Mouse (Mus musculus): ENCODE data around the gene Dzip1l.
"Not testable (repeated sequence)": the region's sequence is repeated elsewhere in the genome, so short reads cannot be mapped to it uniquely, and the experiment has no call there.

Dzip1l gene

GRCm38 (mm10) chr9:99629281-99630011, at the start of gene Dzip1l:
Dzip1l (plus strand) TSS chr9:99629496.
- peak; percentile 84 for DNase-seq (ENCODE audit: low spot score)

DNA sequence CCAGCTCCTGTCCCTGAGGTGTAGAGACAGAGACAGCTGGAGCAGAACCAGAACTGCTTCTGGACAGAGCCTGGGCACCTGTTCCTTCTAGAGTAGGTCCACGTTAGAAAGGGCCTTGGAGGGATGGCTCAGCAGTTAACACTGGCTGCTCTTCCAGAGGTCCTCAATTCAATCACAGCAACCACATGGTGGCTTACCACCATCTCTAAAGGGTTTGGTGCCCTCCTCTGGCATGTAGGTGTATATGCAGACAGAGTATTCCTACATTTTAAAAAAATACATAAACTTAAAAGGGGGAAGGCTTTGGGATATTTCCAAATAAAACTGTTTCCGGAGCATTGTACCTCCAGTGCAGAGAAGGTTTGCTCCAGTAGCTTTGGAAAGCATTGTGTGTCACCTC, 48.6 kb upstream of the Dzip1l start:
- DNase-seq (ENCODE audit: low spot score): peak; percentile 80

DNA sequence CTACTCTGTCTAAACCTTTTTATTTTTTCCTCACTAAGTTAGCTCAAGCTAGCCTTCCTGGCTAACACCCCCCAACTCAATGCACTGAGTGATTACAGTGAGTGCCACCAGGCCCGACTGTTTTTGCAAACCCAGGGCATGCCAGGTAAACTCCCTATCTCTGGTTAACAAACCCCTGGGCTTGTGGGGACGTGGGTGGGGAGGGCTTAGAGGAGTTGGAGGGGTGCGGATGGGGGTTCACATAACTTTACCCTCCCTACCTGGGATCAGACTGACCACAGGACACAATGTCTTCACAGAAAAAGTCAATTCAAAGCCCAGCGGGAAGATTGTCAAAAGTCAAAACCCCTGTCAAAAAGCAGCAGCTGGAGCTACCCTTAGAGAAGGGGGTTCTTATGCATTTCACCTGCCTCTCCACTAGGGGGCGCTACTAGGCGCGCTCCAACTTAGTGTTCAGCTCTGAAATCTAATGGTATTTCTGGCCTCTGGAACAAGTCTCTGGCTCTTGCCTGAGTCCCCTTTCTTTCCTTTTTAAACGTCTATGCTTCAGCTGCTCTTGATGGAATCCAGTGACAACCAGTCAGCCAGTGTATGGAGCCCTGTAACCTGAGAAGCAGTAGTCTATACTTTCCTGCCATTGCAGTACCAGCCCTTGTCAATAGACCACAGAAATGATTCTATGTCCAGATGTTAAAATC, 41.6 kb upstream of the Dzip1l start:
- DNase-seq (ENCODE audit: low spot score): peak; percentile 84

GRCm38 (mm10) chr9:99591144-99591543, 38.2 kb upstream of the Dzip1l start:
- no peak for DNase-seq (ENCODE audit: low spot score)

- not testable (repeated sequence) for DNase-seq (ENCODE audit: low spot score)
Observed at GRCm38 (mm10) chr9:99599127-99599526, 30.2 kb upstream of the Dzip1l start.

DNA sequence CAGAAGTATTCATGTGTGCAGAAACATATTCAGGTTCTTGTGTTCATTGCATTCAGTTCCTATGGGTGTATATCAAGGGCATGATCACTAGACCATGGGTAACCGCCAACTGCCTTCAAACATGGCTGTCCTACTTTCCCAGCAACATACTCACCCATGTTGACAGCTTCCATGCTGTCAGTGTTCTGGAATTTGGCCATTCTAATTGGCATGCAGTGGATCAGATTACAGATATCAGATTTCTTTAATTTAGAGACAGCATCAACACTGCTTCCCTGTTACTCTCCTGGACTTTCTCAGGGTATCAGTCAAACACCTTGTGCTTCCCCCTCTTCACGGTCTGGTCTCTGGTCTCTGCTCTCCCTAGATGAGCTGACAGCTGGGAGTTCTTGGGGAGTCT, 25.7 kb upstream of the Dzip1l start:
- DNase-seq (ENCODE audit: low spot score): peak; percentile 25

DNA sequence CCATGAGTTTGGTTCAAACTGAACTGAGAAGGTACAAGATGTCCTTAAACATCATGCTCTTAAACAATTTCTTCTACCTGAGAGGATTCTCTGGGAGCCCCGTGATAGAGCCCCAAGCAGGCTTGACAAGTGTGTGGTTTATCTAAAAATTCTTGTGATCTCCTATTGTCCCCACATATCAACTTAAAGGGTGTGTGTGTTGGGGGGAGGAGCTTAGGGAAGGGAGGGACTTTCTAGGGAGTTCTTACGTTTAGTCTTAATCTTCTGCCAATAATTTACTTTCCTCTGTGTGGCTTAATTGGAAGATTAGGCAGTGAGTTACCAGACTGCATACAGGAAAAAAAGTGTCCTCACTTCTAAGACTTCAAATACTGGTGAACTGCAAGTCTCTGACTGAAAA, 17.1 kb upstream of the Dzip1l start, which contains the start of gene A4gnt:
TSS of gene A4gnt (plus strand) at position 301 of the 400 bp plus-strand sequence.
- DNase-seq (ENCODE audit: low spot score): no peak

DNA sequence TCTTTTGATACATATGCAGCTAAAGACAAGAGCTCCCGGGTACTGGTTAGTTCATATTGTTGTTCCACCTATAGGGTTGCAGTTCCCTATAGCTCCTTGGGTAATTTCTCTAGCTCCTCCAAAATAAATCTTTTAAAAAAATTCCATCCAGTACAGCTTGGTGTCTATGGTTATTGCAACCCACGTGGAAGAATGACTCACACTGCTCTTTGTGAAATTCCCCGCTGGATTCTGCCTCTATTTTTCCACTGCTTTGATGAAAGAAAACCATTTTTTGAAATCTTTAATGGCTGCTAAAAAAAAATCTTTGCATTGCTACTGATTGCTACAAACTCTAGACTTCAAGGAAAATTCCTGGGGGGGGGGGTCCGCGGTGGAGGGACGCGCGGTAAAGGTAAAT, 9.6 kb upstream of the Dzip1l start:
- DNase-seq (ENCODE audit: low spot score): no peak

GRCm38 (mm10) chr9:99620196-99620595, 9.1 kb upstream of the Dzip1l start:
- no peak for DNase-seq (ENCODE audit: low spot score)

DNA sequence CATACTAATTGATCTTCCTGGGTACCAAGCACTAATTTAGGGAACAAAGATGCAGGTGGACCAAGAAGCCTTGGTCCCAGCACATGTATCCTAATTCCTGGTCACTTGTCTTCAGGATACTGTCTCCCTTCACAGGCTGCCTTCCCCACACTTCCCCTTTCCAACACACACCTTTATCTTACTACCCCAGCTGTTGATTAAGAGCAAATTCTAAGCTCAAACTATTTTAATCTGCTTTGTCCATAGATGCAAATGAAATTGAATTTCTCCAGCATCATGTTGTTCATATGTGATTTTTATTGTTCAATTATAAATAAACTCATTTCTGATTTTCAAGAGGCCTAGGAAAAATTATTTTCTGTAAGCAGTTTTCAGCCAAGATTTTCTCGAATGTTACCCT, 7.3 kb upstream of the Dzip1l start:
- DNase-seq (ENCODE audit: low spot score): no peak

DNA sequence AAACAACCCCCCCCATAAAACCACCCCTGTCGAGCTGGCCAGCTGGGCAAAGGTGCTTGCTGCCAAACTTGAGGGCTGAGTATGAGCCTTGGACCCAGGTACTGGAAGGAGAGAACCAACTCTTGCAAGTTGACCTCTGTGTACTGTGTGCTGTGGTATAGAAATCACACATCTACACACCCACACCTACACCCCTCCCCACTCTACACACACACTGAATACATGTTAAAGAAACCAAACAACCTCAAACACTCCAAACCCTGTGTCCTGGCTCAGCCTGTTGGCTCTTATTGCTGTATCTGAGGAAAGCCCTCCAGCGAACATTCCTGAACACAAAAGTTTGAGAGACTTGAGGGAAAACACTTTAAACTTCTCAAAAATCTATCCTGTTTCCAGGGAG, 6.3 kb upstream of the Dzip1l start:
- no peak for DNase-seq (ENCODE audit: low spot score)

DNA sequence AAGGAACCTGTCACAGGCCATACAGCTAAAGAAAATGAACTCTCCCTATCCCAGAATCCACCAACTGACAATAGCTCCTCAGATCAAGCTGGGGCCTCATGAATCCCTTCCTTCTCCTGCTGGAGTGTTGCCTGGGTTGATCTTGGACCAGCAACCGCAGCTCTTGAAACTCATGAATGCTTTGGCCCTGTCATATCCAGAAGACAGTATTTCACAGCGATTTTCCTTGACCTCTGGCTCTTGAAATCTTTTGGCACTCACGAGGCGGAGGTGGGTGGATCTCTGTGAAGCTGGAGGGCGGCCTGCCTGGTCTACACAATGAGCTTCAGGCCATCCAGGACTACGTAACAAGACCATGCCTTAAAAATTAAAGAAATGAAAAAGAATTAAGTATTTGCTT, 5.2 kb upstream of the Dzip1l start:
- DNase-seq (ENCODE audit: low spot score): no peak

DNA sequence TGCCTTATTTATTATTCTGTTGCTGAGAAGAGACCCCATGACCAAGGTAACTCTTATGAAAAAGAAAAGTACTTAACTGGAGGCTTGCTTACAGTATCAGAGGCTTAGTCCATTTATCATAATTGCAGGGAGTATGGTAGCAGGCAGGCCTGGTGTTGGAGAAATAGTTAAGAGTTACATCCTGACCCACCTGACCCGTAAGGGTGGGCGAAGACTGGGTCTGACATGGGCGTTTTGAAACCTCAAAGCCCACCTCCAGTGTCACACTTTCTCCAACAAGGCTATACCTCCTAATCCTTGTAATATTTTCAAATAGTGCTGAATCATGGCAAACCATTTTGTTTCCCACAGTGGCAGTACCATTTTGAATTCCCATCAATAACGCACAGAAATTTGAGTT, 715 bp upstream of the Dzip1l start:
- no peak for DNase-seq (ENCODE audit: low spot score)

GRCm38 (mm10) chr9:99630071-99630470, 775 bp downstream of the Dzip1l start:
- peak; percentile 38 for DNase-seq (ENCODE audit: low spot score)

DNA sequence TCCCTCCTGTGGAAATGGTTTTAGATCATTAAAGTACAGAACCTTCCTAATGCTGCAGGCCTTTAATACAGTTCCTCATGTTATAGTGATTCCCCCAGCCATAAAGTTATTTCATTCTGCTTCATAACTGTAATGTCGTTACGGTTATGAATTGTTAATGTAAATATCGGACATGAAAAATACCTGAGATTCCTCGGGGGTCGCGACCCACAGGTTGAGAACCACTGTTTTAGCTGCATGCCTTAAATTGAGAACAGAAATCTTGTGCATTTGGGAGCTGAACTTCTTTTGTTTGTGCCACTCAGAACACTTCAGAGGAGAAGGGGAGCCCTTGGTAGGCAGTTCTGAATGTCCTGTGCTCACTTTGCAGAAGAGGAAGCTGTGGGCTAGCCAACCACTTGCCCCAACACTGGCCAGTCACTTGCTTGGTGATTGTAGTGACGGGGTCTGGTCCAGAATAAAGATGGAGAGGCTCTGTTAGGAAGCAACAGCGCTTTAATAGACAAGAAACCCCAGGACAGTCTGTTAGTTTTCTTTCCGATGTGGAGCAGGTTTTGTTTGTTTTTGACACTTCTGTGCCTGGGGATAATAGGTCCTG, 1.3 kb downstream of the Dzip1l start:
- DNase-seq (ENCODE audit: low spot score): no peak

GRCm38 (mm10) chr9:99631781-99632180, 2.5 kb downstream of the Dzip1l start:
- peak; percentile 43 for DNase-seq (ENCODE audit: low spot score)

DNA sequence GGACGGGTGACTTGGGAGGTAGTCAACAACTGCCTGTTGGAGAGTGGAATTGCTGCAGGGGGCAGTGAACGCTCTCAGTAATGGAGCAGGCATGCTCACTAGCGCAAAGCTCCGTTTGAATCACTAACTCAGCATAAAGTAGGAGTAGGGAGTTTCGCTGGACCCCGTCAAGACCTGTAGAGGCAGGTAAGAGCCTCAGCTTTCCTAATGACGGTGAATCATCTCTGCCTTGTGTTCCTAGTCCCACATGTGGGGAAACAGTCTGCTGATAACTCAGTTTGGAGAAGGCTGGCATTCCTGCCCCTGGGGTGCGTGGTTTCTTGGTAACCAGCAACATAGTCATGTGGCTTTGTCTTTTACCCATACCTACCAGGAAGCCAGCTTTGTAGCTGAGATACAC, 3.0 kb downstream of the Dzip1l start:
- peak; percentile 11 for DNase-seq (ENCODE audit: low spot score)

- peak; percentile 17 for DNase-seq (ENCODE audit: low spot score)
Observed at GRCm38 (mm10) chr9:99636776-99637175, 7.5 kb downstream of the Dzip1l start.

GRCm38 (mm10) chr9:99637227-99637626, 7.9 kb downstream of the Dzip1l start:
- DNase-seq (ENCODE audit: low spot score): no peak

DNA sequence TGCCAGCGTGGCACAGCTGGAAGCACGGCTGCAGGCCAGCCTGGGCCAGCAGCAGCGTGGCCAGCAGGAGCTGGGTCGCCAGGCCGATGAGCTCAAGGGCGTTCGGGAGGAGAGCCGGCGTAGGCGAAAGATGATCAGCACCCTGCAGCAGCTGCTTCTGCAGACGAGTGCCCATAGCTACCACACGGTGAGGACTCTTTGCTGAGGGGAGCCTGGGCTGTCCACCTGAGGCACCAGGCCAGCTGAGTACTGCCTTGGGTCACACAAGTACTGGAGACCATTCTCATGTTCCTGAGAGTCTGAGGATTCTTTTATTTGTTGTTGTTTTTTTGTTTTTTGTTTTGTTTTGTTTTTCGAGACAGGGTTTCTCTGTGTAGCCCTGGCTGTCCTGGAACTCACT, 8.4 kb downstream of the Dzip1l start:
- no peak for DNase-seq (ENCODE audit: low spot score)

DNA sequence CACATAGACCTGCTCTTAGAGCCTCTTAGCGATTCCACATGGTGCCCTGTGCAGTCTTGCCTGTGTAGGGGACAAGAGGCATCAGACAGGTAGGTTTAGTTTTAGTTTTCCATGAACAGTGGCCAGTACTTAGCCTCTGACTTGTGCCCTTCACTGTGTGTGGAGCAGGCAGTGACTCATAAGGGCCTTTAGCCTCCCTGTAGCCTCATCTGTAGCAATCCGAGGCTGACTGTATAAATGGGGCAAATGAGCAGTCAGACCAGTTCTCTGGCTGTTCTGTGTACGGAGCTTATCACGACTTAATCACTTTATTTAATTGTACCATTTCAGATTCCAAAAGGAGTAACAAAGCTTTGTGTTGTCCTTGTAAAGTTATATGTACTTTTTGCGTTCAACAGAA, 10.7 kb downstream of the Dzip1l start:
- no peak for DNase-seq (ENCODE audit: low spot score)

DNA sequence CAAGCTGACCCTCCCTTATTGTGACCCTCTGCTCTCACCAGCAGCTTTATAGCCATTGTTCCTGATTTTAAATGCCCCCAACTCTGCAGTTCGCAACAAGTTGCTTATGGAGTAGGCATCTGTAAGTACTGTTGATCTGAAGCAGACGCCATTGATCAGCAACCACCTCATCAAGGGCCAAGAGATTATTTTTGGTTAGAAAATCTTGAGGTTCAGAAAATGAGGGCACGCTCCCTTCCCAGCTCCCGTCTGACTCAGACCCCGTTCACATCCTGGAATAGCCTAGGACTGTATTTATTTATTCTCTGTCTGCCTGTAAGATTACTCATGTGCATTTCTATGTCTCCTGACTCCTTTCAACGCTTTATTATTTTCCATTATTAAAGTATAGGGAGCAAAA, 16.1 kb downstream of the Dzip1l start:
- DNase-seq (ENCODE audit: low spot score): no peak

DNA sequence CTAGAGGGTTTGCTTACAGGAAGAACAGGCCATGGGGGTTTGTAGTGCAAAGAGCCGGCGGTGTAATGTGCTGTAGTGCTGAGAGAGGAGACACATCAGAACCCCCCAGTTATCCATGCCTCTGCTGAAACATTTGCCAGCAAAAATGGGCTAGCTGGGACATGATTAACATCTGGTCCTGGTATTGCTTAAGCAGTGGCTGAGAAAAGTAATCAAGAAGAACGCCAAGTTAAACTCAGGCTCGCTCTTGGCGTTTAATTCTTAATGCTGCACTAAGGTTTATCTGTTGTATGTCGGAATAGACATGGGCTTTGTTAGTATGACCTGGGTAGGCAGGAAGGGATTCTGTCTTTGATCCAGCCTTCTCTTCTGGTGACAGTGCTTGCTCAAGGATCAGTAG, 16.8 kb downstream of the Dzip1l start:
- DNase-seq (ENCODE audit: low spot score): no peak
